Mouse (Mus musculus): Measurements from ENCODE around the gene Marcks. TPM values are rescaled to one million over a fixed set of nuclear protein-coding genes. Genes with fewer than 3 reads are reported as not detected.

The Marcks gene
- polyA plus RNA-seq, 1 experiment from 2014 or later: 166 TPM

DNA sequence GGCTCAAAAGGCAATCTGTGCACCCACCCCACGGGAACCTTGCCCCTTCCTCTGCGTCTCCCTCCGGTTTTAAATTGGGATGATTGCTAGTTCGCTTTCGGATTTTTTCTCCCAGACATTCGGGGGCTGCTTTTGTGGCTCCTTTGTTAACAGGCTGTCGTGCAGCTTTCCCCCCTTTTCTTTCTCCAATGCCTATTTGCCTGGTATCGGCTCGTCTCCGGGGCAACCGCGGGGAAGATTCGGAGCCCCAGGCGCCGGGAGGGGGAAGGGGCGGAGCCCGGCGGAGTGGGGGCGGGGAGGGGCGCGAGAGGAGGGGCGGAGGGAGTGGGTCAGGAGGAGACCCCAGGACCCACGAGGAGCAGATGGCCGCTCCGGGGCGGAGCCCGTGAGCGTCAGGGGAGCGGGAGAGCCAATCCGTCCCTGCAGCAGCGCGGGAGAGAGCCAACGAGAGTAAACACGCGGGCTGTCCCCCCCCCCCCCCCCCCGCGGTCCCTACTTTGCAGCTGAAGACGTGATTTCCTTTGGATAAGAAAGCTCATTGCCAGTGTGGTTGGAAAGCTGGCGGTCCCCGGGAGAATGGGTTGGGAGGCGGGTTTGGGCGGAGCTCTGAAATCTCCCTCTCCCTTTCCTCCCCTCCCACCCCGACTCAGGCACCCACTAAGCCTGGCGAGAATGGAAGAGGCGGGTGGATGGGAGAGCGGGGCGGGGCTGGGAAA lies 2.2 kb upstream of the Marcks start:
- under 1% methylated on average over 34 of the region's 47 CpGs for WGBS (ENCODE audit: missing documents)
- H3K27ac ChIP-seq: peak overlapping the region; percentile 93

DNA sequence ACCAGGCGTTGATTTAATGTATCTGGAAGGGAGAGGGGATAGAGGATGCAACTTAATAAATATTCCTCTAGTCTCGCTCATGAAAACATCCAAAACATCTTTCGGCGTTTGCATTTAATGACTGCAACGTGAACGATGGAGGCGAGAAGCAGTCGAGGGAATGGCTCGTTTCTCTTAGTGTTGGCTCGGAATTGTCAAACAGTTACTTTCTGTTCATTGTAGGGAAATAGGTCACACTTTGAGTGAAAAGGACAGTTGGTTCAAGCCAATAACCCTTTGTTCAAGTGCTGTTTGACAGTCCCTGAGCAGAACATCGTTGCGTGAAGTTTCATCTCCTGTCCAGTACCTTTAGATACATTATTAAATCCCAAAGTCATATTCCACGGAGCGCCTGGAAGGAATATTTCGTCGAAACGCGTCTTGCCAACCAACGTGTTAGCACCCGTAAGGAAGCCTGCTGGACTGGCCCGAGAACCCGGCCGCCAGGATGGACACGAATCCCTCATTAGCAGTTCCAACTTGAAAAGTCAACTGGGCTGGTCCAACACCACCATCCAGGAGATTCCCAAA lies 1.5 kb upstream of the Marcks start:
- WGBS (ENCODE audit: missing documents): 2% methylated on average over 24 of the region's 24 CpGs
- peak overlapping the region; percentile 93 for H3K27ac ChIP-seq
- no peaks in the 10 kb centered on the region for H3K36me3 ChIP-seq (ENCODE audit: inconsistent target)
- H3K79me2 ChIP-seq (ENCODE audit: inconsistent target): peaks cover 34% of the 10 kb centered on the region
- peak overlapping the region; percentile 100 for H3K4me3 ChIP-seq (ENCODE audit: inconsistent target)

More for the DNA sequence above, 2.2 kb upstream of the Marcks start:
- no peaks in the 10 kb centered on the region for H3K36me3 ChIP-seq (ENCODE audit: inconsistent target)
- peak overlapping the region; percentile 100 for H3K4me3 ChIP-seq (ENCODE audit: inconsistent target)
- peaks cover 28% of the 10 kb centered on the region for H3K79me2 ChIP-seq (ENCODE audit: inconsistent target)

DNA sequence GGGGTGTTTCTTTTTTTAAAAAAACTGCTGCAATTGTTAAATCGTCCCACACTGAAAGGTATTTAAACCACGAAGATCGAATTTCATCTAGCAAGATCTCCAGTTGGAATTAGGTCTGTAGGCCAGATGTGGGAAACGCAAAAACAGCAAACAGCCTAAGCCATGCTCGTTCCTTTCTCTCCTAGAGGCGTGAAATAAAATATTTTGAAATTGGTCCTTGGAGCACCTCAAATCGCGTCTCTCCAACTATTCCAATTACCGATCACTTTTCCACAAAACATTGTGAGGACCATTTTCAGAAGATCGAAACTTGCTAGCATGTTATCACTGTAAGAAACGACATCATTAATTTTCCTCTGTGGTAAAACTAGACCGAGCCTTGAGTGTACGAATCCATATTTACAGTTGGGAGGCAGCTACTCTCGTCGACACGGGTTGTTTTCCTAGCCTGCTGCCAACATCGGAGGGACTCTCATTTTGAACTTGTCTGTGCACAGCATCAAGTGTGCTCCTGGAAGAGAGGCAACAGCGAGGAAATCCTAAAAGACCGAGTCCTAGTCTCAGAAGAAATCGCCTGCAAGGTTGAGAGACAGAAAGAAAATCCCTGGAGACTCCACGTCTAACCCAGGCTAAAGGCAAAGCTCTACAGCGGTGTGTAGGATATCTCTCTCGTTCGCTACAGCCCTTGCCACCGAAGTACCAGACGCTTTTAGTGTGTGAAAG lies 884 bp upstream of the Marcks start:
- Histone ChIP-seq H3K79me2 (ENCODE audit: inconsistent target) (peaks cover 41% of the 10 kb centered on the region), H3K4me3 (ENCODE audit: inconsistent target) (peak overlapping the region; percentile 100), H3K36me3 (ENCODE audit: inconsistent target) (no peaks in the 10 kb centered on the region), H3K27ac (peak overlapping the region; percentile 93)
- 2% methylated on average over 26 of the region's 26 CpGs for WGBS (ENCODE audit: missing documents)

DNA sequence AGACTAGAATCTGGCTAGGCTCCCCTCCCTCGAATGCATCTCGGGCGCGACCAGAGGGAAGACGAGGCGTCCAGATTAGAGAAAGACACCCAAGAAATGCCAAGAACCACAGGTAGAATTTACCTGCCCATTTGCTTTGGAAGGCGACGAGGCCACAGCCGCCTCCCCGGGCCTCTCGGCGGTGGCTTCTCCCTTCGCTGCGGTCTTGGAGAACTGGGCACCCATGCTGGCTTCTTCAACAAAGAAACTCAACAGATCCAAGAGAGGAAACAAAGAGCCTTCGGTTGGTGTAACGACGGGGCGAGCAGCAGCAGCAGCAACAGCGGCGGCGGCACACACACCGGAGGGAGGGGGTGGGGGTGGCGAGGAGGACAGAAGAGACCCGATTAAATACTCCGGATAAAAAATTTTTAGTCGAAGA lies 399 bp downstream of the Marcks start:
- H3K27ac ChIP-seq: peak overlapping the region; percentile 99

DNA sequence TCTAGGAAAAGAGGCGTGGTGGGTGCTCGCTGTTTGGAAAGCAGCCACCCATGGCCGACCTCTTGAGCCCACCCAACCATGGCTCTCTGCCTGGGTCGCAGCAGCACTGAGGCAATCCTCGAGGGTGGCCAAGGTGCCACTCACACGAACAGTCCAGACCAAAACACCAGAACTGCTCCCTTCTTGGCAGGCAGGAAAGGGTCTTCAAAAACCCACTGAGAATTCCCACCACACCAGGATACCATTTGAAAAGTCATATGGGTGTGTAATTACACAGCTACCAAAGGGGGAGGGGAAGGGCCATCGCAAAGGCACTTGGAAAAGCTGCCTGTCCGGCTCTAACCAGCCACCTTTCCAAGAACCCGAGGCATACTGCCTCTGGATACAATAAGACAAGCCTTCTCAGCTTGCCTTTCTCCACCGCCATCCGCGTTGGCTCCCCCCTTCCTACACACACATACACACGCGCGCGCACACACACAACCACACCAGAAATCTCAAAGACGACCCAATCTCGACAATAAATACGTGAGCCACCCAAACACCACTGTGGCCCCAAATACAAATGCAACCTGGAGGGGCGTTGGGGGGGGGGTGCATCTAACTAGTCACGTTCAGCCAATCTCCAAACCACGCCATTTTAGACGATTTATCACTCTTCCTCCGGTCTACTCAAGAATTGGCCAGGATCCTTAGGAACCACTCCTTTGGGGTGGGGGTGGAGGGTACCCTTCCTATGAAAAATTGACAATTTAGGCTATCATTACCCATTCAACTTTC lies 999 bp downstream of the Marcks start:
- no peaks in the 10 kb centered on the region for H3K36me3 ChIP-seq (ENCODE audit: inconsistent target)
- H3K27ac ChIP-seq: peak overlapping the region; percentile 99
- H3K4me3 ChIP-seq (ENCODE audit: inconsistent target): peak overlapping the region; percentile 100
- 2% methylated on average over 20 of the region's 24 CpGs for WGBS (ENCODE audit: missing documents)
- peaks cover 55% of the 10 kb centered on the region for H3K79me2 ChIP-seq (ENCODE audit: inconsistent target)

More for the DNA sequence above, 399 bp downstream of the Marcks start:
- H3K4me3 ChIP-seq (ENCODE audit: inconsistent target): peak overlapping the region; percentile 100
- no peaks in the 10 kb centered on the region for H3K36me3 ChIP-seq (ENCODE audit: inconsistent target)
- peaks cover 54% of the 10 kb centered on the region for H3K79me2 ChIP-seq (ENCODE audit: inconsistent target)
- WGBS (ENCODE audit: missing documents): 1% methylated on average over 26 of the region's 26 CpGs

DNA sequence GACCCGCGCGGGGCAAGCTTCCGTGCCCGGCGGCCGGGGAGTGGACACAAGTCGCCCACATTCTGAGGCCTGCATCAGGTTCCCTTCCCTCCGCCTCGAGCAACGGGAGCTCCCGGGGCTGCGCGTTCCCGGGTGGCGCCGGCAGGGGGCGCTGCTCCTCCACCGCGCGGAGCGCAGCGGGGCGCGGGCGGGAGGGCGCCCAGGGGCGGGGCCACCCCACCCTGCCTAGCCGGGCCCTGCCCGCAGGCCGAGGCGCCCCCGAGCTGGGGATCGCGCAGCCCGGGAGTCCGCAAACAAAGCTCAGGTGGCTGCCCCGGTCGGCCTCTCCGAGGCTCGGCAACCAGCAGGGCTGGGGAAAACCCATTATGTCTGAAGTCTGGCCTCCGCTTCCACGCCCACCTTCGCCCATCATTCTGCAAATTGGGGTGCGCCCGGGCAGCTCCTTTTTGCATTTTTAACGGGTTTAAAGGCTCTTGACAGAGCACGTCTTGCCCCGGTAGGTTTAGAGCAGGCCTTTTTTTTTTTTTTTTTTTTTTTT lies 1.7 kb downstream of the Marcks start:
- H3K36me3 ChIP-seq (ENCODE audit: inconsistent target): no peaks in the 10 kb centered on the region

DNA sequence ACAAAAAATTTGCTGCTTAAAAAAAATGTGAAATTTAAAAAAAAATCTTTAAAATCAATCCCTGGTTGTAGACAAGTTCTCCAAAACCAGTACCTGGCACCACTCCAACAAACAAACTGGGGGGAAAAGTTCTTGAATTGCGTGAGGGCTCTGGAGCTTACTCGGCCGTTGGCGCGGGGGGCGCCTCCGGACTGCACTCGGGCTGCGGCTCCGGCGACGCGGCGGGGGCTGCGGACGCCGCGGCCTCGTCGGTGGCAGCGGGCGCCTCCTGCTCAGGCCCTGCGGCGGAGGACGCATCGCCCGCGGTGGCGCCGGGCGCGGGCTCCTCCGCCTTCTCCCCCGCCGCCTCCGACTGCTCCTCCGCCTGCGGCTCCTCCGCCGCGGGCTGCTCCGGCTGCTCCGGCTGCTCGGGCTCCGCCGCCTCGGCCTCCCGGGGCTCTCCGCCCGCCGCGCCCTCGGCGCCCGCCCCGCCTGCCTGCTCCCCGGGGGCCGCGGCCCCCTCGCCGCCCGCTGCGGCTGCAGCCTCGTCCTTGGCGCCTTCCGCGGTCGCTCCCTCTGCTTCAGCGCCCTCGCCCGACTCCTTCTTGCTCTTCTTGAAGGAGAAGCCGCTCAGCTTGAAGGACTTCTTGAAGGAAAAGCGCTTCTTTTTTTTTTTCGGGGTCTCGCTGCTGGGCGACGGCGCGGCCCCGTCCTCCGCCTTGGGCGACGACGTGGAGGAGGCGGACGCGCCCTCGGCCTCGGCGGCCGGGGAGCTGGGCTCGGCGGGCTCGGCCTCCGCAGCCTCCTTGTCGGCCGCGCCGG lies 2.6 kb downstream of the Marcks start:
- peak overlapping the region; percentile 59 for H3K27ac ChIP-seq
- no peaks in the 10 kb centered on the region for H3K36me3 ChIP-seq (ENCODE audit: inconsistent target)
- 1% methylated on average over 72 of the region's 99 CpGs for WGBS (ENCODE audit: missing documents)

More for the DNA sequence above, 1.7 kb downstream of the Marcks start:
- Histone ChIP-seq H3K27ac (peak overlapping the region; percentile 99), H3K4me3 (ENCODE audit: inconsistent target) (peak overlapping the region; percentile 100), H3K79me2 (ENCODE audit: inconsistent target) (peaks cover 55% of the 10 kb centered on the region)
- WGBS (ENCODE audit: missing documents): 1% methylated on average over 33 of the region's 49 CpGs

DNA sequence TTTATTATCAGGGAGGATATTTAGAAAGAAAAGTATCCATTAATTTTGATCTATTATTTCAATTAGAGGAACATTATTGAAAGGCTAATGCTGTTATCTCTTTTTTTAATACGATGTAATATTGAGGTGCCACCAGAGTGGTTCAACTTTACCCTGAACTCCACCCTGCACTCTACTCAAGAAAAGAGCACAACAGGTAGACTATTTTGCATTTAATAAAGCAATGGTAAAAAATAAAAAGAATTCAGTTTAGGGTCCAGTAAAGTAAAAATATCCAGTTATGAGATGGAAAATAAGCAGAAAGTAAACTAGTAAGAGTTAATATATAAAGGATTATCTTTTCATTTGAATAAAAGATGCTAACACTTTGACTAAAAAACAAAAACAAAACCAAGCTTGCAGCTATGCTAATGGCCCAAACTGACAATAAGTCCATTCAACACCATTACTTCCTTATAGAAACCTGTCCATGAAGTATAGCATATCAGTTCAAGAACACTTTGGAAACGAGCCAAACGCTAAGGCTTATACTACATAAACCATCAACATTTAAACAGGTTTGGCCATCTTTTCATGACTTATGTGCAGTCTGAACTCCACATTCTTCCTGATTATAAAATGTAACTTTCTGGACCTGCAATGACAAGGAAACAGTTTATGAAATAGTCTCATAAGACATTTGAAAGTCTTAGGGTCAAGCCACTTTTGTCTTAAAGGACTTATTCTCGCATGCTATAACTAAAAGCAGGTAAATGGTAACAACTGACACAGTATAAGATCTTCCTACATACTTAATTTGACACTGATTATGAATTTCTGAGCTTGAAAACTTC lies 4.6 kb downstream of the Marcks start:
- Histone ChIP-seq H3K36me3 (ENCODE audit: inconsistent target) (no peaks in the 10 kb centered on the region), H3K4me3 (ENCODE audit: inconsistent target) (no peak overlapping the region), H3K27ac (no peak overlapping the region), H3K79me2 (ENCODE audit: inconsistent target) (peaks cover 44% of the 10 kb centered on the region)
- WGBS (ENCODE audit: missing documents): 96% methylated on average over 4 of the region's 4 CpGs

More for the DNA sequence above, 2.6 kb downstream of the Marcks start:
- H3K79me2 ChIP-seq (ENCODE audit: inconsistent target): peaks cover 55% of the 10 kb centered on the region
- peak overlapping the region; percentile 43 for H3K4me3 ChIP-seq (ENCODE audit: inconsistent target)

DNA sequence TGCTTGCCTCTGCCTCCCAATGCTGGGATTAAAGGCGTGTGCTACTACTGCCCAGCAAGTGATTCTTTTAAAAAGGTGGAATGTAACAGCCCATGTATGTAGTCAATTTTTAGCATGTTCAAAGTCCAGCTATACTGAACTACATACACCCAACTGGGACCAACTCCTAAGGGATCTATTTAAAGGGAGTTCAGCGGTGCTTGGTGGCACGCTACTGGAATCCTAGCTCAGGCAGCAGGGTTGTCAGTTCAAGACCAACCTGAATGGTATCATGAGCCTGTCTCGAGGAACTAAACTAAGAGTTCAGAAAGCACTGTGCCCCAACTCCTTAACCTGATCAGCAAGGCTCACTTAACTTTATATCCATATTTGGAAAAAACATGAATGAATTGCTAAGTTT lies 6.0 kb downstream of the Marcks start:
- no peaks in the 10 kb centered on the region for H3K36me3 ChIP-seq (ENCODE audit: inconsistent target)
- peaks cover 33% of the 10 kb centered on the region for H3K79me2 ChIP-seq (ENCODE audit: inconsistent target)
- 98% methylated on average over 4 of the region's 4 CpGs for whole genome bisulfite sequencing (ENCODE audit: missing documents)
- H3K27ac ChIP-seq: no peak overlapping the region
- H3K4me3 ChIP-seq (ENCODE audit: inconsistent target): no peak overlapping the region

DNA sequence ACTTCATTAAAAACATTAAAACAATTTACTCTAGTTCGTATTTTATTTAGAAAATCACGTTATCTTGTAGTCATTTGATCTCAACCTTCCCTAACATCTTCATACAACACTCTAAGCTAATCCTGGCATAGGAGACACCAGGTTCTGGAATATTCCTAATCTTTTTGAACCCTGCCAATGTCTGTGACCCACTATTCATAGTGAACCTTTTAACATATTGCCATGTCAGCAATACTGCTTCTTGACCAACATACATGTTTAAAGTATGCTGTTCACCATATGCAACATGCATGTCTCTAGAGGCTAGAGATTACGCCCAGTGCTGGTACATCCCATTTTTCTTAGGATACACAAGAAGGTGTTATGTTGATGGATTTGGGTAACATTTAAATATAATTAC lies 9.1 kb downstream of the Marcks start:
- peaks cover 14% of the 10 kb centered on the region for H3K79me2 ChIP-seq (ENCODE audit: inconsistent target)
- 100% methylated on average over 3 of the region's 3 CpGs for WGBS (ENCODE audit: missing documents)
- H3K27ac ChIP-seq: no peak overlapping the region
- H3K36me3 ChIP-seq (ENCODE audit: inconsistent target): no peaks in the 10 kb centered on the region
- H3K4me3 ChIP-seq (ENCODE audit: inconsistent target): no peak overlapping the region

DNA sequence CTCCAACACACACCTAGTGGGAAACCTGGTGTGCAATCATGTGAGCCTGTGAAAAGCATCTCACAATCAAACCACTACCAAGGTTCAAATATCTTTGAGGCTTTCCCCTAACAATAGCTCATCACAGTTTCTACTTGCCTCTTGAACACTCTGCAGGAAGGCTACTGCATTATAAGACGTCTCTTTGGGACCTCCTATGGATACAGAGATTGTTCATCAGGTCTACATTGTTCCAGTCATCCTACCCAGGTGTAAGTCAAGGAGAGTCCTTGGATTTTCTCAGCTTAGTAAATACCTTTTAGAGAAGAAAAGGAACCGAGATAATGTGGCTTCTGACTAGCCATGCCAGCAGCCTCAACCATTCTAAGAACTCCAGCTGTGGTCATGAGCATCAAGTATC lies 23.4 kb downstream of the Marcks start:
- H3K79me2 ChIP-seq (ENCODE audit: inconsistent target): no peaks in the 10 kb centered on the region
- WGBS (ENCODE audit: missing documents): 86% methylated on average over 2 of the region's 2 CpGs
- no peaks in the 10 kb centered on the region for H3K36me3 ChIP-seq (ENCODE audit: inconsistent target)
- H3K4me3 ChIP-seq (ENCODE audit: inconsistent target): no peak overlapping the region
- H3K27ac ChIP-seq: no peak overlapping the region

DNA sequence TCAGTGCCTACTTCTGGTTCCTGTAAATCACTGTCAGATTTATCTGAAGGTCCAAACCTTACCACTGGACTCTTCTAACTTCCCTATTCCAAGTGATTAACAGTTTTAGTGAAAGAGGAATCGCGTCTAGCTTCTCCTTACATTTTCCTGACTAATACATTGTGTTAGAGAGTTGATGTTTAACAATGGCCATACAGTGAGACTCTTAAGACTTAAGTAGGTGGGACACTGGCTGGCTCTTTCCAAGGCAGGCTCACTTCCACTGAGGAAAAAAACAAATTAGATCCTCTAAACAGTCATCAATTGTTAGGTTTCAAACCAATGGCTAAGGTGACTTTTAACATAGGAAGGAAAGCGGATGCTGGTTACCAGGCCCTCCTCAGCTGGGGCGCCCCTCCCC lies 25.9 kb downstream of the Marcks start:
- no peak overlapping the region for H3K4me3 ChIP-seq (ENCODE audit: inconsistent target)
- no peaks in the 10 kb centered on the region for H3K36me3 ChIP-seq (ENCODE audit: inconsistent target)
- 42% methylated on average over 4 of the region's 4 CpGs for WGBS (ENCODE audit: missing documents)

DNA sequence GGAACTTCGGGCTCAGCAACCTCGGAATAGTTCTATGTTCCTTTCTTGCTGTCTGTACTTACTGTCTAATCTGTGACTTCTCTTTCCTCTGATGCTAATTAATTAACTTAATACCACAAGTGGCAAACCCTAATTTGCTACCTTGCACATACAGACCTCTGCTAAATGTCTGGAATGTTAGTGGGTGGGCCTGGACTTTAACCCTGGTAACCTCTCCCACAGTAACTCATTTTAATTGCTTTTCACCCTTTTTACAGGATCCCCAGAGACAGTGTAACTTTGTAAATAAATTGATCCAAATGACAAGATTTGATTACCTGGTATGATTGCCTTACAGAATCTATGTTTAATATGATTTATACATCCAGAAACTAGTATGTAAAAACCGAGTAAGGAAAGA lies 26.4 kb downstream of the Marcks start:
- H3K4me3 ChIP-seq (ENCODE audit: inconsistent target): no peak overlapping the region
- H3K27ac ChIP-seq: no peak overlapping the region
- no peaks in the 10 kb centered on the region for H3K36me3 ChIP-seq (ENCODE audit: inconsistent target)
- no peaks in the 10 kb centered on the region for H3K79me2 ChIP-seq (ENCODE audit: inconsistent target)
- 75% methylated on average over 3 of the region's 3 CpGs for WGBS (ENCODE audit: missing documents)

More for the DNA sequence above, 25.9 kb downstream of the Marcks start:
- Histone ChIP-seq H3K27ac (no peak overlapping the region), H3K79me2 (ENCODE audit: inconsistent target) (no peaks in the 10 kb centered on the region)
